Mouse (Mus musculus) frontal cortex, postnatal 36 days (tissue): ENCODE results near the gene Cnp.
A peak's percentile ranks its signal among the peaks of the same experiment; 100 is the strongest.
"Not testable (repeated sequence)": the region's sequence is repeated elsewhere in the genome, so short reads cannot be mapped to it uniquely, and the experiment has no call there.

Experiments
- DNase-seq, 2 experiments: peaks; one replicate each; pipeline ENCODE4 v3.0.0; 2022; ENCODE audit warnings: low spot score in 2 of 2

Cnp gene

DNA sequence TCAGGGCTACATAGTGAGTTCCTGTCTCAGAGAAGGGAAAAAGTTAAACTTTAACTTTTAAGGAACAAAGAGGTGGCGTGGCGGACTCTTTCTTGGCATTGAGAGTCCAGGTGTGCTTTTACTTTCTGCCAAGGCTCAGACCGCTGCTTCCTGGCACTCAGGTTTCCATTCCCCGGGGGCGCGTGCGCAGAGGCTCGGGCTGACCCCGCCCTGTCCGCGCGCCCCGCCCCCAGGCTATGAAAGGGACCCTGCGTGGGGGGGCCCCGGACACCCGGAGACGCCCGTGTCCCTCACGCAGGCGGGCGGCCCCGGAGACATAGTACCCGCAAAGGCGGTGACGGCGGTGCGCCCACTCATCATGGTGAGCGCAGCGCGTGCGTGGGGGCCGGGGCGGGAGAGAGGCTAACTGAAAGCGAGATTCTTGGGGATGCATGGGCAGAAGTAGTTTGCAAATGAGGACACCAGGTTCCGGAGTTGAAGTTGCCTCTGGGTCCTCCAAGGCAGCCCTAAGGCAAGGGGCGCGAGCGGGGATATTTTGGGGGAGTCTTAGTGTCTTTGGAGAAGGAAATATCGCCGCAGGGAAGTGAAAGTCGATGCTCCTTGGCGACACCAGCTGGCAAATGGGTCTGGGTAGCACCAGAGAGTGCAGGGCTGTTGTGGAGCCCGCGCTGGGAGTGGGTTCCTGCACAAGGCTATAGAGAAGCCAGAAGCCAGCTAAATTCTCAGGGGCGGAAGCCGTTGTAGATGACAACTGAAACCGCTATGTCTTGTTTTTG lies at the start of gene Cnp:
Gene Cnp, plus strand, starts transcription at position 197 of the 776 bp plus-strand sequence.
- peak; percentile 66 to 67 for DNase-seq

DNA sequence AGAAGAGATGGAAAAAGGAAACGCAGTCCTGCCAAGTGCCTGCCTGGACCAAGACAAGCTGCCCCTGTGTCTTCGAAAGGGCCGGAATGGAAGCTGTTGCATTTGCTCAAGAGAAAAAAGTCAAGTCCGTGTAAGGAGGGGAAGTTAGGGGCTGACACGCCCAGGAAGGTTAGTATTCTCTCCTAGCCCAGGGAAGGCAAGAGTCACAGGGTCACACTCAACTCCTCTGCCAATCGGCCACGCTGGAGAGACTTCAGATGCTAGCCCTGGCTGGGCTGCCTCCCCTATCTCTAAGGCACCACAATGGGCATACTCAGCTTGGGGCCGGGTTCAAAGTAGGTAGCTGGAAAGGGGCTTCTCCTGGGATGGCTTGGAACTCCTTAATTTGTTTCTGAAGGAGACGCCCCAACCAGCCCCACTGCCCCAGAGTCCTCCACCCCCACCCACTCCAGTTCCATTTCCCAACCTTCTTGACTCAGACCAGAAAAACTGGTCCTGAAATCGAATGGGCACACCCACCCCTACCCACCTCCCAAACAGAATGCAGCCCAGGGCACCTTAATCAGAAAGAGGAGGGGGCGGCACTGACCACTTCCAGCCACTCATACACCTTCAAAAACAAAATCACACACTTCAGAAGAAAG lies 49.6 kb upstream of the Cnp start:
- DNase-seq: no peak

DNA sequence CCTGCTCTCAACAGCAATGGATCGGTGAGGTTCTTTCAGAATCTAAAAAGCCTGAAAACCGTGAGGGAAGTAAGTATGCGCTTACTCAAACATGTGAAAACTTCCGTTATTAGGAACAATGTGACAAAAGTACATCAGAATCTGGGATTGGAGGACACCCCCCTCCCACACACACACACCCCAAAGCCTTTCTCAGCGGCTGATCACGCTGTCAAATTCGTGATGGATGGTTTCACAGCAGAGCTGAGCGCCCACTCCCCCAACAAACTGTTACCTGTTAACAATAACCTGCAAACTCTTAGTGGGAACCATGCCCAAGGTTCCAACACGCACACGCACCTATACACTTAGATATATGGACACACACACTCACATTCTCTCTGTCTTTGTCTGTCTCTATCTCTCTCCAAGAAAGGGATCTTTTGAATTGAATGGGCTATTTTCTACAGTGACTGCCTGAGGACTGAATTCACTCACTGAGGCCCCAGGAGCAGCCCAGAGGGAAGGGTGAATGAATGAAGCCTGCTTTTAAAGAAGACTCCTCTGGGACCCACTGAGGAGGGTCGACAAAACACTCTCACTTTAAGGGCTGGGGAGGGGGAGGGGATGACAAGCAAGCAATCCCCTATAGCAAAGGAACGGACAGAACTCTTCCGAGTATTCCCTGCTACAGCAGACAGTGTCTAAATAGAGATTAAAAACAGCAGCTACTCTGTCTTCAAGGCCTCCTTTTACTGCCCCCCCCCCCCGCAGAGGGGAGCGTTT lies 48.5 kb upstream of the Cnp start:
- no peak for DNase-seq

DNA sequence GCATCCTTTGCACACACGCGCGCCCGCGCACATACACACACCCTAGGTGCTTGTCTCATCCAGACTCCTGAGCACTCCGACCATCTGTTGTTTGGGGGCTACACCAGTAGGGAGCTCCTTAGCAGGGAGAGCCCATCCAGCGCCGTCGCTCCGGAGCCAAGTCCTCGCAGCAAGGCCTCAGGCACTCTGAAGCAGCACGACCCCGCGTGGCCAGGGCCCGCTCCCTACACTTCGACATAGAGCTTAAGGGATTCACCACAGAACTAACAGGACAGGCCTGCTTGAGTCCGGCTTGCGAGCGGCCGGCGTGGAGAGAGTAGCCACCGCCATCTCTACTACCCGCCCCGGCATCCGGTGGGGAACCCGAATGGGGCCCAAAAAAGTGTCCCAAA lies 47.6 kb upstream of the Cnp start:
- DNase-seq: peak; percentile 58 to 64

DNA sequence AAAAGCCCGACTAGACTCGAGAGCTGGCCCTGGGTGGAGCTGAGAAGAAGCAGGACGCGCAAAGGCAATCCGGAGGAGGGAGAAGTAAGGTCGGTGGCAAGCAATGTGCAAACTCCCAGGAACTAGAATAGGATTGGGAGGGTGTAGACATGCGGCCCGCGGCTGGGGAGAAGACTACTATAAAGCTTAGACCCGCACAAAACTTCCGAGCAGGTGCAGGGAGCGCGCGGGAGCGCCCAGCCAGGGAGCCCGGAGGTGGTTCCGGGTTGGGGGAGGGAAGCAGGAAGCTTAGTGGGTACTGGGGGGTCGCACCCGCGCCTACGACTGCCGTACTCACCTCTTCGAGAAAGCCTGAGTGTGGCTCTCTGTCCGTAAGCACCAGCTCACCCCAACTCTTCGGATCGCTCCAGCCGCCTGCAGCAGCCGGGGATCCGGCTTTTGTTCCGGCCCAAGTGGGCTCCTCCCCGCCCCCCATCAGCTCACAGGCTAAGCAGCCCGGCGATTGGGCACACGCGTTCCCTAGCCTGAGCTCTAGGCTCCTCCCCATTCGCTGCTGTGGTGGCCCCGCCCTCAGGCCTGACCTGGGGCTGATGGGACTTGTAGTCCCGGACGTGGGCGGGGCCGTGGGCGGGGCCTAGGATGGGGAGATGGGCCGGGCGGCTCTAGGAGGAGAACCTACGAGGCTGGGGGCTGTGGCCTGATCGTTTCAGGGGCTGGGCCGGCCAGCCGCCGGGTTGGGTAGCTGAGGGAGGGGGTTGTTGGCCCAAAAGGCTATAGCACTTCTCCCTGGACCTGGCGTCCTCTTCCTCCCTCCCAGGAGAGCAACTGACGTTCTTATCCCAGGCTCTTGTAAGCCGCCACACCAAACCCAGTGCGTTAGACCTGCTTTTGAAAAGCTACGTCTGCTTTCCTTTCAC lies 47.0 kb upstream of the Cnp start, which contains the start of gene Acly:
Gene Acly, minus strand, starts transcription at position 543 of the 917 bp plus-strand sequence.
- DNase-seq: peak; percentile 97

DNA sequence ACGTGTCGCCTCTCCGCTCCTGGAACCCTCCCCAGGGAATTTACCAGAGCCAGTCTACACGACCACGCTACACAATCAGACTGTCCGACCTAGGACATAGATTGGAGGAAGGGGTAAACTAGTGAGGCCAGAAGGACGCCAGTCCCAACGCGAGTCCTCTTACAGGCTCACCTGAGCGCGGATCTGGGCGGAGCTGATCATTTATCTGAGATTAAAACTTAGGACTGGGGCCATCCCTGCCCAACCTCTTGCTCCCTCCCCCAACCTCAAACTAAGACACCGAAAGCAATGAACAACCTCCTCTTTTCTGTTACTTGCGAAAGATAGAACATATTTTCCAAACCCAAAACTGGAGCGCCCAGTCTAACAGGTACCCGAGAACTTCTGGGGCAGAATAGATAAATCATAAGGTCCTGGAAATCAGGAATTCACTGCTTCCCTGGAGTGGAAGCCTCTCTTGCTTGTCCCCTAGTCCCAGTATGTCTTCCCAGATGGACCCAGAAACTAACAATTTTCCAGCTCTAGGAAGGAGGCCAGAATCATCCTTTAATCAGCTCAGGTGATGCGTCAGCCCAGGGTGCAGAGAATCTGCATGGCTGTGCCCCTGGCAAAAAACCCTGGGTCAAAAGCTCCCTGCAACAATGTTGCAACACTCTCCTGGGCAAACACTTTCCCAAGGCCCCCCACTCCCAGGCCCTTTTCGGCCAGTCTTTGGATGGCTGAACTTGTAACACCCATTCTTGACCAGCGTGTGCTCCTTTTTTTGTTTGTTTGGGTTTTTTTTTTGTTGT lies 46.1 kb upstream of the Cnp start:
- DNase-seq: no peak

DNA sequence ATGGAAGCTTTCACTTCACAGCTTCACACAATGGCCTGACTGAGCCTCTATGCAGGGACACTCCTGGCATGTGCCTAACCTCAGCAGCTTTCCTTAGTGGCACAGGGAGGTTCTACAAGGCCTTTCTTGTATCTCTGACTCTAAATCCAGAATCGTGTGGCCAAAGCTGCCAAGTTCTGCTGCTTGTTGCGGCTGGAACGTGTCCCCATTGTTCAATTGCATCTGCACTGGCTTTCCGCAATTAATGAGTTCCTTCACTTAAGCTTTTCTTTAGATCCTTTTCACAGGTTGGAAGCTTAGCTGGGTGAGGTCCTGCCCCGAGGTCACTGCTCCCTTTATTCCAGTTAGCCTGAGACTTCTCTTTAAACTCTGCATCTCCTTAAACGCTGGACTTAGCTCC lies 40.8 kb upstream of the Cnp start:
- no peak for DNase-seq

DNA sequence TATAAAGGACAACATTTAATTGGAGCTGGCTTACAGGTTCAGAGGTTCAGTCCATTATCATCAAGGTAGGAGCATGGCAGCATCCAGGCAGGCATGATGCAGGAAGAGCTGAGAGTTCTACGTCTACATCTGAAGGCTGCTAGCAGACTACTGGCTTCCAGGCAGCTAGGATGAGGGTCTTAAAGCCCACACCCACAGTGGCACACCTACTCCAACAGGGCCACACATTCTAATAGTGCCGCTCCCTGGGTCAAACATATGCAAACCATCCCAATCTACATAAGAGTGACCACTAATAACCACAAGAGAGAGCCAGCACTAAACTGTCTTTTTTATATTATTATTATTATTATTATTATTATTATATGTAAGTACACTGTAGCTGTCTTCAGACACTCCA lies 40.3 kb upstream of the Cnp start:
- DNase-seq: not testable (repeated sequence)

DNA sequence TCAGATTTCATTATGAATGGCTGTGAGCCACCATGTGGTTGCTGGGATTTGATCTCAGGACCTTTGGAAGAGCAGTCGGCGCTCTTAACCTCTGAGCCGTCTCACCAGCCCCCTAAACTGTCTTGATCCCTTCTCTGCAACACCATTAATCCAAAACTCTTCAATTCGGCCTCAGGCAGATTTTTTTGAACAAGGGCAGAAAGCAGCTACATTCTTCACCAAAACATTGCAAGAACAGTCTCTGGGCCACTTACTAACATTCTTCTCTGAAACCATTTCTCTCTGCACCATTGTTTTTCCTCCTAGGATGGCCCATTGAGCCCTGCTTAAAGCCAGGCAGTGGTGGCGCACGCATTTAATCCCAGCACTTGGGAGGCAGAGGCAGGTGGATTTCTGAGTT lies 39.9 kb upstream of the Cnp start:
- DNase-seq: not testable (repeated sequence)

DNA sequence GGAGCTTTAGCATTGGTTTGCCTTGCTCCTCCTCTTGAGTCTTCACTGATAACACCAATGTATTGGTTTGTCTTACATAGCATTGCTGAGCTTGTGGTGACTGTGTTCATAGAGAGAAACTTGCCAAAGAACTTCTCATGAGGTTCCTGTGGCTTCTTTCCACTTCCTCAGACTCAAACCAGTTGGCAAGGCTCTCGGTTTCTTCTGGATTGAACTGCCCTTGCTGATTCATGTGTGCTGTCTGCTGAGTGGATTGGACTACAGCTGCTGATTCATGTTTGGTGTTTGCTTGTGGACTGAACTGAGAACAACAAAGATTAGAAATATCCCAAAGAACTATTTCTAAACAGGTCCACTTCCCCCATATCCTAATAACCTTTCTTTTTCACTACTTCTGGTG lies 38.7 kb upstream of the Cnp start:
- no peak for DNase-seq

DNA sequence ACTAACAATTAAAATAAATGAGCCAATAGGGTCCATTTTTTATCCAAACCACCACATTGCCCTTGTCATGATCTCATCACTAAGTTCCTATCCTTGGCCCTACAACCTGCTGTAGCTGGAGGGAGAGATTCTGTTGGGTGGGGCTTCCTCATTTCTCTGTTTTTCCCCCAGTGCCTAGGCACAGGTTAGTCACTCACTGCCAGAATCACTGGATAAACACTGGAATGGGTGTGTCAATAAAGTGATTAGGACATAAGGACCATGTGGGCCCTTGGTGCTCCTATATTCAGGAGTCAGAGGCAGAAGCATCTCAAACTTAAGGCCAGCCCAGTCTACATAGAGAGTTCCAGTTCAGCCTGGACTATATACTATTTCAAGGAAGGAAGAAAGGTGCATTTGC lies 38.2 kb upstream of the Cnp start:
- DNase-seq: no peak

DNA sequence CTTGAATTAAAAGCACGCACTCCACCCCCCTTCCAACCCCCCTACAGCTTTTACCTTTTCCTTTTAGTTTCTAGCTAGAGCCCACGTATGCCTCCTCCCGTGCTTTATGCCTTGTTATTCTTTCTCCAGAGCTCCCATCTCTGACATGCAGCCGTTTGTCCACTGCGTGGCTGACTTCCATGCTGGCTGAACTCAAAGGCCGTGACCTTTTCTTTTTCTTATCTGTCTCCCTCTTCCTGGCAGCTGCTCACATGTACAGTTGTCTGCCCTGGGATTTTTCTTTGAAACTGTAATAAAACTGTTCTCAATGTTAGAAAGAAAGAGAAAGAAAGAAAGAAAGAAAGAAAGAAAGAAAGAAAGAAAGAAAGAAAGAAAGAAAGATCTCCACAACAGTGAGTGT lies 33.7 kb upstream of the Cnp start:
- DNase-seq: no peak

DNA sequence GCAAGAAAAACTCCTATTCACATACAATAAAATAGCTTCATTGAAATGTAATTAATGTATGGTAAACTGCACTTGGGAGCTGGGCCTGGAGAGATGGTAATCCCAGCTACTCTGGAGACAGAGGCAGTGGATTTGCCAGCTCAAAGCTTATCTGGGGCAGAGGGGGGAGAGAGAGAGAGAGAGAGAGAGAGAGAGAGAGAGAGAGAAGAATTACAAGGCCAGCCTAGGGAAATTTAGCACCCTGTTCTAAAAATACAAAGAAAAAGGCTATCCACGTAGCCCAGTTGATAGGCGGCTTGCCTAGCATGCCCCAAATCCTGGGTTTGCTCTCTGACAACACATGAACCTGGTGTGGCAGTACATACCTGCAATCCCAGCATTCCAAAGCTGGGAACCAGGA lies 33.1 kb upstream of the Cnp start:
- DNase-seq: no peak

DNA sequence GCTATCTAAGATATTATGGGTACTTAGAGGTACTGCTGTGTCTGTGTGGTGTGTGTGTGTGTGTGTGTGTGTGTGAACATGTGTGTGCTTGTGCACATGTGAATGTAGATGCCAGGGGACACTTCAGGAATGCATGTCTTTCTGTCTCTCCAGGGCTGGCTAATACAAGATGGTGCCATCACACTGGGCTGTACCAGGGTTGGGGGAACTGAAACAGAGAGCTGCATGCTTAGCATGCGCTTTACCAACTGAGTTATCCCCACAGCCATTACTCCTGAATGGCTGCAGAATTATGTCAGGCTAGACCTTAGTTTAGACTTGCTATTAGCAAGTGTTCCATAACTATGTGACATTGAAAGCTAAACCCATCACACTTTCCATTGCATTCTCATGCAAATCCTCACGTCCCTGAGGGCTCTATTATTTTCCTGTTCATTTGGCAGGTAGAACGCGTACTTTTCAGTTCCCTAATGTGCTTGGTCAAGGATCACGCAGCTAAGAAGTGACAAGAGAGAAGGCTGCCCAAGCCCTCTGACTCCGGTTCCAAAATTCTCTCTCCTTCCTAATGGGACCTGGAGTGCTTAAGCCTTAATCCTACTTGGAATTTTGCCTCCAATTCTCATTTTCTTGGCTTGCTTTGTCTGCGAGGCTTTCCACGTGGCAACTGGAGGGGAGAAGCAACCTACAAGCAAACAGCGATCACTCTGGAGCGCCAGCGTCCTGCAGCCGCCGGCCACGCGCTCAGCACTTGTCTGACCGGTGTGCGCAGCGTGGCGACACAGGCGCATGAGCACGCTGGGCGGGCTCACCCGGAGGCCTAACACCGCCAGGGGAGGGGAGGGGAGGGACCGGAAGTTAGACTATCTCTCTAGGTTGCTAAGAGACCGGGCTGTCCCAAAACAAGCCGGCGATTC lies 29.6 kb upstream of the Cnp start, which contains the start of gene Ttc25:
Gene Ttc25, plus strand, starts transcription at position 776 of the 914 bp plus-strand sequence.
- DNase-seq: peak; percentile 77 to 80

DNA sequence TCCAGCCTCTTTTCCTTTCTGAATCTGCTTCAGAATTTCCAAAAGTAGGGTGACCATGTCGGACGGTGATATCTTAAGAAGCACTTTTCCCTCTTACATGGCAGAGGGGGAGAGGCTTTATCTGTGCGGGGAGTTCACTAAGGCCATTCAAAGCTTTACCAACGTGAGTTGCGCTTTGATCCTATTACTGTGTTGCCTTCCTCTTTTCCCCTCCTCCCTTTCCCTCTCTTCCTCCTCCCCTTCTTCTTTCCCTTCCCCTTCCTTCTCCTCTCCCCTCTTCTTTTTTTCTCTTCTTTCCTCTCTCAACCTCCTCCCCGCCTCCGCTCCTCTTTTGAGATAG lies 29.0 kb upstream of the Cnp start:
- DNase-seq: no peak

DNA sequence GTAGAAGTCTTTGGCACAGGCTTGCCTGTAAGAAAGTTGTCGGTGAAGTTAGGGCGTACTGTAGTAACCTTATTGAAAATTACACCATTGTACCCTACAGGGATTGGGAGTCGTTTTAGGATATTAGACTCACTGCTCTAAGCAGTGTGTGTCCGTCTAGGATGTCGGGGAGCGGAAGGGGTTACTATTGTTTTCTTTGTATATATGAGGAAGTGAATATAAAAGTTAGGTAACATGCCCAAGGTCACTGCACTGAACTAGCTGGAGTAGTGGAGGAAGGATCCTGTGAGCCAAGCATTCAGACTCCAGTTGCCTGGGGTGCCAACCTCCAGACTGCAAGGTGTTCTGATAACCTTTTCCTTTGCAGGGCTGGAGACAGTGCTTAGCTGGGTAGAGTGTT lies 27.7 kb upstream of the Cnp start:
- DNase-seq: no peak

DNA sequence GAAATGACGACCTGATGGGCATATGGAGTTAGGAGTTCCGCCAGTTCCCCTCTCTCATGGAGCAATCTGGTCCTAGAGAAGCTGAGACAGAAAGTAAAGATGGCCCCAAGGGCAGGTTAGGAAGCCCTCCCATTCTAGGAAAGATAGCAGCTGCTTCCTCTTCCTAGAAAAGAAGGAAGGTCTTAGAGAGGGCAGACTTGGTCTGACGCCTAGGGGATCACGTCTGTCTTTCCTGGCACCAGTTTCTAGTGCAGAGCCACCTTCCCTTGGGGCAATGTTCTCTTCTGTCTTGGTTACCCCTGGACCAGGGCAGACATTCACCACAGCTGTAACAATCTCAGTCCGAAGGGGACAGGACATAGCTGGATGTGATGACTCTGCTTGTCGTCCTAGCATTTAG lies 26.6 kb upstream of the Cnp start:
- DNase-seq: no peak

DNA sequence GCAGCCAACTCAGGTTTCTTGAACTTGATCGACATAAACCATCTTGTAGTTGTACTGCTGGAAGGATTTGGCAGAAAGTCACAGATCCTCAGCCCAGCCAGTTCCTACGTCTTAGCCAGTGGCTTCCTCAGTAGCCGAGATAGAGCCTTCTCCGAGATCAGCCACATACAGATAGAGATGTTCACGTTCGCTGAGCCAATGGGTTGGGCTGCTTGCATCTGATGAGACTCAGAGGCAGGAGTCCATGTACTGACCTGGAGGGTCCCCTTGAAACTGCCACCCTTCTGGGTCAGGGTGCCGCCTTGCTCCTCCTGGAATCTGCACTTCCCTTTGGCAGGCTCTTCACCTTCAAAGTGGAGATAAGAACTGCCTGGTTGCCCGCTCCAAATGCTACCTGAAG lies 25.2 kb upstream of the Cnp start:
- DNase-seq: no peak

DNA sequence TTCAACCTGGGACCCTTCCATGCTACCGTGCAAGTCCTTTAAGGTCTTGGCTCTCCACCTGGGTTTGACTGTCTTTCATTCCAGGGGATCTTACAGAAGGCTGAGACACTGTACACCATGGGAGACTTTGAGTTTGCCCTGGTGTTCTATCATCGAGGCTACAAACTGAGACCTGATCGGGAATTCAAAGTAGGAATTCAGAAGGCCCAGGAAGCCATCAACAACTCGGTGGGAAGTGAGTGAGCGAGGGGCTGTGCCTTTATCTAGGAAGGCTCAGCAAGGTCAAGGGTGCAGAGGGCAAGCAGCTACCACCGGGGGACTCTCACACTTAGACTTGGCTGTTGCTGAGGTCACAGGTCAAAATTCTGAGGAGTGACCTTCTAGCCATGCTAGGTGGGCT lies 24.6 kb upstream of the Cnp start:
- DNase-seq: no peak

DNA sequence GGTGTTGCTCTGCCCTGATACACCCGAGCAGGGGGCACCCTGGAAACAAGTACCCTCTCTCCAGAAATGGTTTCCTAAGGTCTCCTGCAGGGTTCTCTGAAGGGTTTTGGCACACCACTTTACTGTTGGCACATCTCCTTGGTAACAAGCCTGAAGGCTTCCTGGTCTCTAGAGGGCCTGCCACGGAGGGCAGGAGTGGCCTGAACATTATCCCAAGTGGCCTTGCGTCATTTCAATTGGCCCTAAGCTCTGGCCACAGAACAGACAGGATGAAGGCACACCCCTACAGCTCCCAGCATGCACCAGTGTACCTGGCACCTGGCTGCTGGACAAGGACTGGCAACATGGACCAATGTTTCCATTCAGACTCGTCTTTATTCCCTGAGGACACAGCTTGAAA lies 21.9 kb upstream of the Cnp start:
- no peak for DNase-seq
